Mouse (Mus musculus) frontal cortex, postnatal 10 days (tissue): ENCODE measurements around the gene Casc1.

Experiments
- DNase-seq, 2 experiments: peaks; one replicate each; pipeline ENCODE4 v3.0.0; 2022; ENCODE audit warnings: low spot score in 2 of 2, mixed read lengths in 1 of 2

Gene Casc1

DNA sequence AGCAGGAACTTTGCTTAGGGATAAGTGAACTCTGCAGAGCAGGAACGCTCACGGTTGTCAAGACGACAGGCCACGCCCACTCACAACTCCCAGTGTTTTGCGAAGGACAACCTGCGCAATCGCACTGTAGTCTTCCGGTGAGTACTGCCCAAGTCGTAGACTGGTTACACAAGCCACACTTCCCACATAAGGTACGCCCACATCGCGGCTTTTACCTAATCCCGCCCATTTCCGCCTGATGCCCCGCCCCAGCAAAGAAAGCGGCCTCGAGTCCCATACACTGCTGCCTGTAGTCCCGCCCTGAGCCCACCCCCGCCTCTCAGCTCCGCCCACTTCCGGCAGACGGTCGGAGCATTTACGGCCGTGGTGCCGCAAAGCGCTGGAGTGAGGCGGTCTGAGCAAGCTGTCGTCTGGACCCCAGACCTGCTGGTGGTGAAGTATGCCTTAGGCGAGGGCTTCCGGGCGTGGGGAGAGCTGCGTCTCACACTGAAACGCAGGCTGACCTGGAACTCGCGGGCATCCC lies at the start of gene Casc1, which contains the start of gene Etfrf1:
Gene Casc1, minus strand, starts transcription at position 190 of the 523 bp plus-strand sequence.
Gene Etfrf1, plus strand, starts transcription at position 319 of the 523 bp plus-strand sequence.
- peak; percentile 98 to 99 for DNase-seq

DNA sequence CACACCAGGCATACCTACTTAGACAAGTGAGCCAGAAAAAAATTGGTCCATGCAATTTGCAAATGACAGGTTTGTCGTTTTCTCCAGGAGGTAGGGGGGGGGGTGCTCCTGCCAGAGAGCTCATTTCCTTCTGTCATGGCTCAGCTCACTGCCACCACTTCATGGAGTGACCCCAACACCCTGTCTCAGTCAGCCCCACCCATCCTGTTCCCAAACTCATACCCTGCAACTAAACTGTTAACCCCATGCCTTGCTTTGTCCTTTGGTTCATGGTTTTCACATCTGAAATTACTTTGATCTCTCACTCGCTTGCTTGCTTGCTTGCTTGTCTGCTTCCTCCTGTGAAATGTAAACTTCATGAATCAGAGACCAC lies 45.9 kb upstream of the Casc1 start:
- DNase-seq, result no peak

DNA sequence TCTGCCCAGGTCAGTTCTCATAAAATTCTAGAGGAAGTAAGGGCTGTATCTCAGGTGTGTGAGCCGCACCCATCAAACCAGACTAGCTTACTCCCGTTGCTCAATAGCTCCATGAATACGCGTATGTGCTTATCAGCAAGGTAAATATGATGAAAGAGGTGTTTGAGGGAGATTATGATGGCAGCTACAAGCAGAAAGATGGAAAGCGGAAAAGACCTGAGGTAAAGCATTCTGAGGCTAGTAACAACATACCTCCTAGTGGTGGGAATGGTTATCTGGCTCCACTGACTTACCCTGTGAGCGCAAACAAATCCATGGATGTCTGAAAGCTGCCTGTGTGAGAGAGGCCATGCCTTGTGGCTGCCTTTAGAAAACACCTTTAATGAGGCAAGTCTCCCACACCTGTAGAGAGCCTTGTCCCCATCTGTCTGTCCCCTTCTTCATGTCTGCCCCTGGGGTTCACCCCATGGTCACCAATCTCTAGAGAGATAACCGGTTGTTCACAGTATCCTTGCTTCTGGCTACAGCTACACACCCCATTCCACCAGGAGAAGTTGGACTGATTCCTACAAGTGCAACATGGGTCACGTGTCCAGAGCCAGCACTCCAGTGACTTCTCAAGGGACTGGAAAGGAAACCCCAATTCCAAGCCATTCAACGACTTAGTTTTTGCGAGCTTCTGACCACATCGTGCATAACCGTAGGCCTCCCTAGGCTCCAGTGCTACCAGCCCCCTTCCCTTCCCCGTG lies 45.3 kb upstream of the Casc1 start:
- no peak for DNase-seq

DNA sequence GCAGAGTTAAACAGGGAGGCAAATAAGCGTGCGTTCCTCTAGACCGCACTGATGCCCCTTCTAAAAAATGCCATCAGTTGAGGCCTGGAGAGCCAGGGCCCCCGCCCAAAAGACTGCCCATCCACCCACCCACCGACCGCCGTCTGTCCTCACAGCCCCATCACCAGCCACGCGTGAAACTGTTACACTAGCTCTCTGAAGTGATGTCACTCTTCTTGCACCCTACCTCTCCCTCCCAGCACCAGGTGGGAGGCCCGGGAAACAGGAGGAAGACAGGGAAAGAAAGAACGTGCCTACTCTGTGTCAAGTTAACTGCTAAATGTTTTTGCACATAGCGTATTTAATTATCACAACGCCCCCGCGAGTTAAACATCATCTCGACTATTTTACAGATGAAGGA lies 40.0 kb upstream of the Casc1 start:
- DNase-seq, result peak; percentile 32 to 33

DNA sequence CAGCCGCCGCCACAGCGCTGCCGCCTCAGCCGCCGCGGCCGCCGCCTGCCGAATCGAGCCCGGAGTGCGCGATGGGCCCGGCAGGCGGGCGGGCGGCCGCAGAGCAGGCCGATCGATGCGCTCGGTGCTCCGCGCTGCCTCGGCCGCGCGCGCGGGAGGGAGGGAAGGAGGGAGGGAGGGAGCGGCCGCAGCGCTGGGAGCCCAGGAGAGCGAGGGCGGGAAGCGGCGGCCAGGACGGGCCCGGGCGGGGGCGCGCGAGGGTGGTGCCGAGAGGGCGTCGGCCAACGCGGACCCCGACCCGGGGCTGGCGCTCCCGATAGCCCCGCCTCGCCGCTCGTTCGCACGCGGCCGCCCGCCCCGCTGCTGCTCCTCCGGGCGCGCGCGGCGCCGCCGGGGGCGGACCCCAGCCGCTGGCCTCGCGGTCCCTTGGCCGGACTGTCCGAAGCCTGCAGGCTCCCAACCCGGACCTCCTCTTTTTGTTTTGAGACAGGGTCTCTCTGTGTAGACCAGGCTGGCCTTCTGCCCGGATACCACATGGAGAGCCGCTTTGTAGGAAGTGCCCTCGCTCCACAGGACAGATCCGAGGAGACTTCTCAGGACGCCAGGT lies 39.5 kb upstream of the Casc1 start, which contains the start of gene Kras:
Gene Kras, minus strand, starts transcription at position 55 of the 607 bp plus-strand sequence.
- peak; percentile 76 to 87 for DNase-seq

DNA sequence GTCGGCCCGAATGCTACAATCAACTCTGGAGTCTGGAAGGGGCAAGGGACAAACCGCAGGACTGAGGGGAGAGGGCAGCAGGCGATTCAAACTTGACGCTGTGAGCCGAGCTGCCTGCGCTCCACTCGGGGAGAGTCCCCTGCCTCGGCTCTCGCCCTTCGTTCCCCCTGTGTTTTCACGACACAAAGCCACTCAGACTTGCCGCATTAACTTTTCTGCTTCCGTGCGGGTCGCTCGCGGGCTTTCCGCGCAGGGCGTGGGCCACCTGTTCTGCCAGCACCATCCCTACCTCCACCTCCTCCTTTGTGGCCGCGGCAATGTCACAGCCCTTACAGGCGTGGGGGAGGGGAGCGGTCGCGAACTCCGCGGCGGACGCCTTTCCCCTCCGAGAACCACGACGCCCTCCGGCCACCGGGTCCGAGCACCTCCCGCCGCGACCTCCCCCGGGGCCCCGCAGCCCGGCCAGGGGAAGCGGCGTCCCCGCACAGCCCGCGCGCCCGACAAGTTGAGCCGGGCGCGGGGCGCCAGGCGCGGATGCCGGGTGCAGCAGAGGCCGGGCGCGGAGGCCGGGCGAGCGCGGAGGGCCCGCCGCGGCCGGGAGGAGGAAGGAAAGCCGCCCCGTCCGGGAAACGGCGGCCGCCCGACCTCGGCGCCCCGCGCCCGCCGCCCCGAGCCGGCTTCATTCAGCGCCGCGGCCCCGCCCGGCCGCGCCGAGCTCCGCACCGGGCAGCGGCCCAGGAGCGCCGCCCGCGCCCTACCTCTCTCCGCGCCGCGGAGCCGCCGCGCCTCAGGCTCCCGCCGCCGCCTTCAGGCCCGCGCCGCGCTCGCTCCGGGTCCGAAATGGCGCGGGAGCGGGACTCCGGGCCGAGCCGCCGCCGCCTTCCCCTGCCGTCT lies 38.7 kb upstream of the Casc1 start:
- DNase-seq, result peak; percentile 48 to 57

DNA sequence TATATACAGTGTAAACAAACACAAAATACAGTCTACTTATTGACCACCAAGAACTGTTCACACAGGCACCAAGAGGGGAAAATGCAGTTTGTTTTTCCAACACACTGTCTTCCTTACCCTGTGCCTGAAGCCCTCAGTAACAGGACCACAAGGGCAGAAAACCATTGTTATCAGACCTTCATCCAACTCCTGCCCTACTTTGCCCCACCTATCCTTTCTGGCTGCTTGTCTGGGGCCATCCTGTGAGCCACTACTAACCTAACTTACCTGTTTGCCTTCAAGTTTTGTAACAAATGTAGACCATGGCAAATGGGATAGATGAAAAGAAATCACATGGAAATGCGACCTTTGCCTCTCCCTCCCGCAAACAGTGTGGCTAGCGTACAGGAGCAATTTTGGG lies 37.1 kb upstream of the Casc1 start:
- no peak for DNase-seq

DNA sequence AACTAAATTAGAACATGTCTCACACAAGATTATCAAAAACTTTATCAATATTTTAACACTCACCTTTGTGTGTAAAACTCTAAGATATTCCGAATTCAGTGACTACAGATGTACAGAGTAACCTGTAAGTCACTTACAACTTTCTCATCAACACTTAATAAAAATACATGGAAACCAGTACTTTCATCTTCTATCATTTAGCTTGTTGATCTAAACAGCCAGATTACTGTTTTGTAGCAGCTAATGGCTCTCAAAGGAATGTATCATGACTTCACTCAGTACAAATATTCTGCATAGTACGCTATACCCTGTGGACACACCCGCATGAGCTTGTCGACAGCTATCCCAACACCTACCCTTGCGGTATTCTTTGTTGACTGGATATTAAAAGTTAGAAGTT lies 36.0 kb upstream of the Casc1 start:
- DNase-seq, result no peak

DNA sequence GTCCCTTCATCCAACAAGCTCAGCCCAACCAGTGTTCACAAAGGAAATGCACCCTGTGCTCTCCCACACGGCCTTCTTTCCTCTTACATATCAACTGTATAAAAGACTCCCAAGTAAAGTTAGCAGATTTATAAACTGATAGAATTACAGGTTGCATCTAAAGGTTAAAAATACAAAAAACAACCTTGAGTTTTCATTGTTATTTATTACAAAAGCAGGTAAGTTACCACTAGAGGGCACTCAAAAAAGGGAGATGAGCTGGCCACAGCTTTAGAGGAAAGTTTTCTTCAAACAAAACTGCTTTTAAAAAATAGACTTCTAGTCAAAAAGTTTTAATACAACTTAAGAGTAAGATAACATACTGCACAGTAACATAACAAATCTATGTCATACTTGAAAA lies 31.7 kb upstream of the Casc1 start:
- no peak for DNase-seq

DNA sequence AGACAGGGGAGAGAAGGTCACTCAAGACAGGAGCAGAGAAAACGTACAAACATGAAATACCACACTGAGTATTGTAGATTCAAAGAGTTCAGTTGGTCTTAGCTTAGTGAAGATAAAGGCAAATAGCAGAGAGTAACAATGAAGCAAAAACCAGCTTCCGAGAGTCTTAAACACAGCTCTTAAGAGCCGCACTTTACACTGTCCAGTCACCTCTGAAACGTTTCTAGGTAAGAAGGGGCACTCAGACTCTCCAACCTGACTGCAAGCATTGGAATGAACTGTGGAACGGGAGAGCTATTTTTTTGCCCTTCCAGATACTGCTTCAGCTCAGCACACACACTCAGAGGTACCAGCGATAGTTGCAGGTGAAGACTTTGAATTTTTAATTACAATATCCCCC lies 29.5 kb upstream of the Casc1 start:
- no peak for DNase-seq

DNA sequence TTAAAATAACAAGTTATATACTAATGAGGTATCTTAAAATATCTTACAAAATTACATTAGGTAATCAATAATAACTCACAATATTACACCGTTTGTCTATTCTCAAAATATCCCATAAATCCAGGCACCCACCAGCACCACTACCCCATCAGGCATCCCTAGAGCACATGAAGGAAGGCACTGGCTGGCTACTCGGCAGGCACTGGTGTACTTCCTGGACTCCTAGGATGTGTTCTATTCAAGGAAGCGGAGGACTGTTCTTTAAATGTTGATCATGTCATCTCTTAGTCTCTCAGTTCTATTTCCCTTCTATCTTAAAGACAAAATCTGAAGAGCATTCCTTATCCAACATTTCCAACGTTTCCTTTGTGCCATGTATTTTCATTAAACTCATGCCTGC lies 26.3 kb upstream of the Casc1 start:
- DNase-seq, result no peak

DNA sequence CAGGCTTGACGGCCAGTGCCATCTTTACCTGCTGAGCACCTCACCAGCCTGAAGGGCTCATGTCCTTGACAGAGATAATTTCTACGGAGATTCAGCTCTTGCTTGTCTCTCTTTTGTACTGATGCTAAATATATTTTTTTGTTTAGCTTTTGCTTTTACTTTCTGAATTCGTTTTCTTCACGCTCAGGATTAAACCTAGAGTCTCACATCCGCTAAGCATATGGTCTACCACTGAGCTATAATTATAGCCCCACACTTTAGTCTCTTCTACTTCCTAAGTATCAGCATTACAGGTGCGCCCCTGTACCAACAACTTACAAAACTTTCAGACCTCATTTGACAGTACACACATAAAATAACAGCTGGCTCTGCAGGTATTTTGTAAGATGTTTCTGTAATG lies 24.6 kb upstream of the Casc1 start:
- no peak for DNase-seq

DNA sequence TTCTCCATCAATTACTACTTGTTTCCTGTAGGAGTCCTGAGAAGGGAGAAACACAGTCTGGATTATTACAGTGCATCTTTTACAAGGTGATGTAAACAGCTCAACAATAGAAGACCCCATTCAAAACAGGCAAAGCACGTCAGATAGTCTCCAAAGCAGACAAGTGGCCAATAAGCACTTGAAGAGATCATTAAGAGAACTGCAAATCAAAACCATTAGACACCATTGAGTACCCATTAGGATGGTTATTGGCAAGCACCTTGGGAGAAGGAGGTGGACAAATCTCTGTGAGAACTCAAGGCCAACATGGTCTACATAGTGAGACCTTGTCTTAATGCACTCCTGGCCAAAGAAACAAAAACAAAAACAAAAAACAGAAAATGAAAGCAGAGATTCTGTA lies 23.6 kb upstream of the Casc1 start:
- DNase-seq, result no peak

DNA sequence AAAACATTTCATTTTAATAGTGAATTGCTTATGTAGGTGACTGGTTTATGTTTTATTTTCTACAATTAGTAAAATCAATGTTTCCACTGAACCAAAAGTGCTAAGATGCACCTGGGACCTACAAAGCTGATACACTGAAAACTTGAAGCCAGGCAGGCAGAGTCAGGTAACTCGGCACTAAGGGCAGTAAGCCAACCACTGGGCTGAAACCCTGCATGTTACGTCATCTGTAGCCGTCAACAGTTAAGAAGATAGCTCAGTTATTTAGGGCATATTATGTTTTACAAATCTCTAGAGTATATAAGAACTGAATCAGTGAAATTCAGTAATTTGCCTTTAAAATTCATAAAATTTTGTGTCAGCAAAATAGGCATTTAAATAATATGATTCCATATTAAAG lies 15.5 kb upstream of the Casc1 start:
- no peak for DNase-seq

DNA sequence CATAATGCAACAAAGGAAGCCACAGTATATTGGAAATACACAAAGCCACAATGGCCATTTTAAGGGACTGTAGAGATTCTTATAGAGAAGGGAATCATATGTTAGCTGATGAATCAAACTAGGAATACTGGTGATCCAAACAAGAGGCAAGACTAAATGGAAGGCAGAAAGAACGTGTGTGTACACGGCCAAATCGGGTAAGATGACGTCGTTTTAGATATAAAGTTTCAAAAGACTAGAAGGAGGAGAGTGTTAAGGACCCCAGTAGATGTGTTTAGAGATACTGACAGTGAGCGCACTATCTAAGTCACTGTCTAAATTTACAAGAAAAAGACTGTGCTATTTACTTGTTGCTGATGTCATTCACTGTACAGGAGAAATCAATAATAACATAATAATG lies 13.4 kb upstream of the Casc1 start:
- DNase-seq, result no peak

DNA sequence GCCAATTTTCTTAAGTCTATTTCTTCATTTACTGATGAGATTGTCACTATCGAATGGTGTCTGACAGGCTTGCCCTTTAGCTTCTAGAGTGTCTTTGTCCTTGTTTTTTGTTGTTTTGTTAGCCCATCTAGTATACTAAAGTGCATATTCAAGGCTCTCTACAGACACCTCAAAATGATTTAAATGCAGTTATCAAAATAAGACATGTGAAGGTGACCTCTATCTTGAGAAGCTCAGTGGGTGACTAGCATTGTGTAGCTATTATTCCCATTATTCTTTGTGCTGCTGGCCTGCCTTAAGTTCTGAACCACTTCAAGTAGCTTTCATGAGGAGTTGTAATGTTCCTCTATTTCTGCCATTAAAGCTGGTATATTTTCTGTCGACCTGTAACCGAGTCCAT lies 5.0 kb upstream of the Casc1 start:
- no peak for DNase-seq

DNA sequence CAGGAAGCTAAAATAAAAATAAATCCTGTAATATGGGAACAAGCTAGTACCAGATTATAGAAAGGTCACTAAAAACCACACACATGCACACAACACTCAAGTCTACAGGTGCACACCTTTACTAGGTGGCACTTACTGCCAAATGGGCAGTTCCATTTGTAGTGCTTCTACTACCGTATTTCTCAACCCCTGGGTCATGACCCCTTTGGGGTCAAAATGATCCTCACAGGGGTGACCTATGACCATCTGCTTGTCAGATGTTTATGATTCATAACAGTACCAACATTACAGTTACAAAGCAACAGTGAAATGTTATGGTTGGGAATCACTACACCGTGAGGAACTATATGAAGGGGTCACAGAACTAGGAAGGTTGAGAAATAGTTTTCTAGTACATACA lies 3.1 kb upstream of the Casc1 start:
- no peak for DNase-seq

DNA sequence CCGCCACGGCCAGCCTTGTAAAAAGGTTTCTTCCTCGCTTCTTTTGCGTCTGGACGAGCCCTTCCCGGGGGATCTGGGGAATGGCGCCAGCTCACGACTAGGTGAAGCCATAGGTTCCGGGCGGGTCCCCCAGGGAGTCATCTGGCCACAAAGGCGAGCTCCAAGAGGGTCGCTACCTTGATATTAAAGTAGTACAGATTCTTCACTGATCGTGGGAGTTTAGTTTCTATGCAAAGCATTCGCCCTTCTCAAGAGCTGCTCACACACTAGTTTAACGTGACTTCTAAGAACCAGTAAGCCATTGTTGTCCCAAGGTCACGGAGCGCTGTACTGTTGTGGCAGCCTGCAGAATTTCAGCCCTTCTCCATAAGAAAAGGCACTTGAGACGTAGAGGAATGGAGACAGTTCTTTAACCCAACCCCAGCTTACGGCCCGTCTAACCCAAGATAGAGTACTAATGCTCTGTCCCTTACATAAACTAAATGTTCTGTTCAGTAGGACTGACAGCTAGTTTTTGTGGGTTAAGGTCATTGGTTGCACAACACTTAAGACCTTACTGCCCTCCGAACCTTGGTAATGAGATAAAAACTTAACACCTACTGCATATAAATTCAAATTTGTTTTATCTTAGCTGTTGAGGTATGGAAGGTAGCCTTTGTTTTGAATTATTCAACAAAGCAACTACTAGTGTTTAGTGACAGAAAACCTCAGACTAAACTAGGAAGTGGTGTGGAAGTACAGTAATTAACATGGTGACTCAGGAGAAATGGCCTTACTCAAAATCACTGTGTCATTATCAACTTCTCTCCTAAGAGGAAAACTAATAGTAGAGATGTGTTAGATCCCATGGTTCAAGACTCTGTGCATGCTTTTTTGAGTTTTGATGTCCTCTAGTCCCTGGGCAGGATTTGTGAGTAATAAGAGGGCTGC lies 836 bp upstream of the Casc1 start:
- no peak for DNase-seq

DNA sequence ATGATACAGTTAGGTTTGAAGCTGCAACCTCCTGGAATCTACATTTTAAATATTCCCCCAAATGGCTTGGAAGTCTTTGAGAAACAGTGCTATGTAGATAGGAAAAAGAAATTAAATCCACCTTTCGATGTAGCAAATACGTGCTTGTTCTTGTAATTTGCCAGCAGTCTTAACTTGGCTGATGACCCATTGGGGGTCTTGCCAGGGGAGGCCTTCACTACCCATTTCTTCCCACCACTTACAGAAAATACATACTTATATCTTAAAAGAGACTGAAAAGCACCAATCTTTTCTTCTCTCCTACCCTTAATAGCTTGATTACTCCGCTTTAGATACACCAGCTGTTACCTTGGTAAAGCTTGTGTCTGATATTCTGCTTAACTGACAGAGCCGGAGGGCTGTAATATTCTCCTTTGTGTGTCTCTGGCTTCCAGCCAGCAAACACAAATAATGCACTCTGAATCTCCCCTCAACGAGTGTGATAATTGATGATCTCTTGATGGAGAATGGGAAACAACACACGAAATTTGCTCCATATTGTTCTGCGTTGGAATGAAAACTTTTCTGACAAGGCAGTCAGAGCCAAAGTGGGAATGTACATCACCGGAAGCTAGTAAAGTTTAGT lies 637 bp downstream of the Casc1 start:
- no peak for DNase-seq

DNA sequence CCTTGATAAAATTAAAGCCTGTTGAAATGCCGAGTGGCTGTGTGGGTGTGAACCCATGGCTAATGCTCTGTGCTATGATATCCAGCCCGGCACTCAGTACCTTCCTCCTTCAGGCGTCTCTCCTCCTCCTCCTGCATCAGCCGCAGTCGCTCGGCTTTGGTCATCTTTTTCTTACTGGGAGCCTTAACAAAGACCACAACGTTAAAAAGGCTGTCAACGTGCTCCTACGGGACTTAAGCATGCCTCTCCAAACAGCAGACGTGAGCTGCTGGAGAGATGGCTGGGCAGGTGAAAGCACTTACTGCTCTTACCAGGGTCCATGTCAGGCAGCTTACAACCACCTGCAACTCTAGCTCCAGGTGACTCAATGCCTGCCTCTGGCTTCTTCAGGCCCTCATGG lies 5.7 kb downstream of the Casc1 start:
- DNase-seq, result no peak

DNA sequence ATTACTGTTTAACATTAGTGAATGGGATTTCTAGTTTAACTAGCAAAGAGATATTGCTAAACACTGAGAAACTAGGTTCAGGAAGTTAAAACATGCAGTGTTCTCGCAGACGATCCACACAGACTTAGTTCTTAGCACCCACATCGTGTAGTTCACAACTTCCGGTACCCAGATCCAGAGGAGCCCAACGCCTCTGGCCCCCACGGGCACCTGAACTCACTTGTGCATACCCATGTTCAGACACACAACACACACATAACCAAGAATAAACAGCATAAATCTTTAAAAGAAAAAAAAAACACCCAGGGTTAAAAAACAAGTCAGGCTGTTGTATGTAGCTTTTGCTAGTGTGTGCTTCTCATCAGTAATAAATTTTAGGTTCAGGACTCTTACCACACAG lies 6.4 kb downstream of the Casc1 start:
- no peak for DNase-seq
